Mouse (Mus musculus) cerebellum, adult 2 months (tissue): ENCODE results near the gene Plcl2.

ENCODE experiments used
- CTCF ChIP-seq: fragments of 200-500 bp; IDR thresholded peaks from 2 replicates; pipeline ENCODE4 v1.5.1; 2011; ENCODE audit warnings: low read depth, mild to moderate bottlenecking, control low read depth, low read length, moderate library complexity, borderline replicate concordance; ENCODE audit not compliant: insufficient read depth
- POLR2A ChIP-seq: fragments of 200-500 bp; IDR thresholded peaks from 2 replicates; pipeline ENCODE4 v1.6.1; 2011; ENCODE audit warnings: low read length, control low read depth, borderline replicate concordance; ENCODE audit not compliant: insufficient read depth

DNA sequence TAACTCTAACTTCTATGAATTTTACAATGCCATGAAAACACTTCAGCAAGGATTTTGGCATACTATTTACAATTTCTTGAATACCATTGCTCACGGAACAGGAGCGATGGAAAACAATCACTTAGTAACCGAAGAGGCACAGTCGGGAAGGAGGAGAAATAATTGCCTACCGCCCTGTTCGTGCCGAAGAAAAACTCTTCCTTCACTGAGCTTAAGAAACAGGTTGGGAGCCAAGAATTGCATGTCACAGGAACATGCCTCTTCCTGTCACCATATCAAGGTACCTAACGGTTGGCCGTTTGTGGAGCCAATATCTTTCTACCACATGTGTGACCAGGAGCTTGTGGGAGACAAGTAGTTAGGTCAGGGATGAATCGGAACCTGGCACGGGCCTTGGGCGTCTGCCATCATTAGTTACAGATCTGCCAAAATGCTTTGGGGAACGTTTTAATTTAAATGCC, 2.3 kb upstream of the Plcl2 start:
- TF ChIP-seq CTCF (no peak), POLR2A (no peak)
